ENCODE assay signal across 8 mouse cellular contexts in genomic region chr15:99294813-99295374, GRCm38 (mm10). TPM values are rescaled to one million over a fixed set of nuclear protein-coding genes. Genes with fewer than 3 reads are reported as not detected.
DNase-seq lines count a peak whose midpoint lies in the region; ATAC-seq and TF ChIP-seq lines count a peak whose summit lies in the region.

Gene Prpf40b, plus strand, starts transcription at chr15:99295087.

- H3K4me2 ChIP-seq in hindbrain, postnatal 0 days (ENCODE audit: low read depth, low read length), result peak within 1 kb of the TSS; percentile 68

- H3K9me3 ChIP-seq in hindbrain, postnatal 0 days (ENCODE audit: low read length), result no peaks in the 10 kb centered on the region

- ATAC-seq in hindbrain, postnatal 0 days, result peak; percentile 98
- peak; percentile 96 for ATAC-seq in megakaryocyte, adult 5-6 weeks (ENCODE audit: poor library complexity, severe bottlenecking)

- intact Hi-C loops in gastrocnemius, adult 2 months (cut with DNase I), result loop anchor here (2.0 kb wide), 1 partner anchor 44 kb away; the partner anchor contains the start of gene Mcrs1
- intact Hi-C loops in left cerebral cortex, adult 2 months (cut with DNase I), result loop anchor here (10.0 kb wide), 1 partner anchor 380 kb away; the partner anchor contains the start of gene Lmbr1l

- 3% methylated on average over 49 of the region's 64 CpGs for WGBS in hindbrain, postnatal 0 days

- H3K9ac ChIP-seq in hindbrain, postnatal 0 days (replicated peaks; ENCODE audit: low read length), result peak within 1 kb of the TSS; percentile 70

- H3K4me3 ChIP-seq in gastrocnemius, adult 2 months, result peak within 1 kb of the TSS; percentile 89
- H3K4me3 ChIP-seq in hindbrain, postnatal 0 days (ENCODE audit: low read length), result peak within 1 kb of the TSS; percentile 74
- H3K4me3 ChIP-seq in left cerebral cortex, adult 2 months, result peak within 1 kb of the TSS; percentile 68

- peak within 1 kb of the TSS; percentile 91 for H3K27ac ChIP-seq in gastrocnemius, adult 2 months
- peak within 1 kb of the TSS; percentile 91 for H3K27ac ChIP-seq in hindbrain, postnatal 0 days
- peak within 1 kb of the TSS; percentile 86 for H3K27ac ChIP-seq in left cerebral cortex, adult 2 months

- H3K27me3 ChIP-seq in hindbrain, postnatal 0 days (ENCODE audit: insufficient read depth, low read length), result no peaks in the 10 kb centered on the region

- H3K36me3 ChIP-seq in hindbrain, postnatal 0 days (ENCODE audit: insufficient read depth, low read length), result no peaks in the 10 kb centered on the region

- TF ChIP-seq CTCF in gastrocnemius, adult 2 months (IDR thresholded peaks at IDR 0.05), result peak; percentile 64
- TF ChIP-seq CTCF in hindbrain, postnatal 0 days (IDR thresholded peaks at IDR 0.05; ENCODE audit: low read depth), result no peak
- TF ChIP-seq CTCF in left cerebral cortex, adult 2 months (IDR thresholded peaks at IDR 0.05), result peak; percentile 50

- DNase-seq in WW6 (ENCODE audit: low read depth, low spot score), result peak; percentile 73
- peak; percentile 92 to 96 for DNase-seq in cerebellum, postnatal 4 days (ENCODE audit: low spot score in 2 of 2)
- peak; percentile 98 for DNase-seq in gastrocnemius, adult 2 months
- DNase-seq in hindbrain, postnatal 0 days (ENCODE audit: low spot score), result peak; percentile 97
- peak; percentile 96 for DNase-seq in left cerebral cortex, adult 2 months (ENCODE audit: extremely low spot score in 1 of 2, low spot score in 2 of 2)
- DNase-seq in right cerebral cortex, adult 2 months (ENCODE audit: low spot score in 2 of 2), result peak; percentile 94 to 95
- peak; percentile 94 for DNase-seq in urinary bladder, postnatal 14 days (ENCODE audit: low spot score)

- no peaks in the 10 kb centered on the region; the same call in 1 of the 2 replicates for H3K4me1 ChIP-seq in hindbrain, postnatal 0 days (ENCODE audit: insufficient read depth, low read length)

RNA-seq across cellular contexts. Expression of gene Prpf40b, which starts in this region (rescaled TPM):
- 10 to 100 TPM; 24.8 to 27.0 TPM for total RNA-seq in gastrocnemius, adult 2 months (2021)
- total RNA-seq in hindbrain, postnatal 0 days (2014; rRNA removed), result 90.2 and 94.2 TPM in 2 replicates
- 101 and 110 TPM in 2 replicates for polyA plus RNA-seq in hindbrain, postnatal 0 days (2015; fragmentation: Nextera tagmentation; extraction: Ambion mirVana)
- 100 to 1,000 TPM; 111 to 119 TPM for total RNA-seq in left cerebral cortex, adult 2 months (2021)
- 0.27 and 0.89 TPM in 2 replicates for total RNA-seq in megakaryocyte, adult 5-6 weeks (2015)
- 0.12 and 1.1 TPM in 2 replicates for total RNA-seq in megakaryocyte, adult 5-6 weeks (2017)

Comparison
In these comparisons a context has a peak if more than half of its experiments do, and no peak if none do; other contexts are left out.
1. Peak in every context shown above with its lines: DNase-seq, ATAC-seq, H3K4me3 ChIP-seq and H3K27ac ChIP-seq.
2. RNA of gene Prpf40b (total RNA-seq): 111 to 119 TPM in left cerebral cortex, adult 2 months, 90.2 to 94.2 TPM in hindbrain, postnatal 0 days and 24.8 to 27.0 TPM in gastrocnemius, adult 2 months; 0.12 to 1.1 TPM in megakaryocyte, adult 5-6 weeks; every median in the first group is over 10 times any median in the second.